Mouse (Mus musculus) small intestine, adult 2 months (tissue): ENCODE results near the gene Cacna2d1.

Experiments
- CTCF ChIP-seq: fragments of 200-500 bp; IDR thresholded peaks from 2 replicates; pipeline ENCODE4 v1.5.1; 2012; ENCODE audit warnings: low read depth, mild to moderate bottlenecking, control low read depth, inconsistent platforms, low read length, moderate library complexity, mixed read lengths; ENCODE audit not compliant: insufficient replicate concordance, insufficient read length; ENCODE audit errors: extremely low read depth
- POLR2A ChIP-seq: fragments of 200-500 bp; IDR thresholded peaks from 2 replicates; pipeline ENCODE4 v1.6.1; 2012; ENCODE audit warnings: low read depth, mild to moderate bottlenecking, control low read depth, inconsistent platforms, low read length, moderate library complexity

GRCm38 (mm10) chr5:15985228-15985858 lies 50.9 kb downstream of the Cacna2d1 start:
- TF ChIP-seq CTCF (no peak), POLR2A (no peak)
